Mouse (Mus musculus) lung, postnatal 4 days (tissue): ENCODE results near the gene Olfr1358.
"Not testable (repeated sequence)": the region's sequence is repeated elsewhere in the genome, so short reads cannot be mapped to it uniquely, and the experiment has no call there.

ENCODE experiments used
- DNase-seq, 2 experiments: peaks; one replicate each; pipeline ENCODE4 v3.0.0; 2021

Olfr1358 gene

GRCm38 (mm10) chr10:78517128-78517527 is at the start of gene Olfr1358:
Gene Olfr1358, plus strand, starts transcription at chr10:78517428.
- no peak for DNase-seq

GRCm38 (mm10) chr10:78467761-78468310 is 49.4 kb upstream of the Olfr1358 start:
- no peak for DNase-seq

- DNase-seq: no peak
These were observed 46.5 kb upstream of the Olfr1358 start for GRCm38 (mm10) chr10:78470582-78471313.

- DNase-seq: no peak
These were observed 45.2 kb upstream of the Olfr1358 start for GRCm38 (mm10) chr10:78472046-78472445.

- no peak for DNase-seq
These were observed 43.8 kb upstream of the Olfr1358 start for GRCm38 (mm10) chr10:78473434-78473833.

GRCm38 (mm10) chr10:78474759-78475158 is 42.5 kb upstream of the Olfr1358 start:
- no peak for DNase-seq

- DNase-seq: no peak
These were observed 40.4 kb upstream of the Olfr1358 start for GRCm38 (mm10) chr10:78476821-78477220.

- DNase-seq: no peak
These were observed 36.0 kb upstream of the Olfr1358 start for GRCm38 (mm10) chr10:78480954-78481927.

GRCm38 (mm10) chr10:78481928-78482499 is 35.2 kb upstream of the Olfr1358 start:
- peak; percentile 59 to 66 for DNase-seq

- DNase-seq: not testable (repeated sequence)
These were observed 31.9 kb upstream of the Olfr1358 start for GRCm38 (mm10) chr10:78485369-78485768.

- no peak for DNase-seq
These were observed 30.4 kb upstream of the Olfr1358 start for GRCm38 (mm10) chr10:78486871-78487270.

GRCm38 (mm10) chr10:78487431-78488086 is 29.7 kb upstream of the Olfr1358 start:
- DNase-seq: peak; percentile 80 to 87

- no peak for DNase-seq
These were observed 14.1 kb upstream of the Olfr1358 start for GRCm38 (mm10) chr10:78502986-78503733.

- DNase-seq: no peak
These were observed 2.6 kb downstream of the Olfr1358 start for GRCm38 (mm10) chr10:78519792-78520191.

- no peak for DNase-seq
These were observed 3.2 kb downstream of the Olfr1358 start for GRCm38 (mm10) chr10:78520260-78521005.

- not testable (repeated sequence) for DNase-seq
These were observed 7.8 kb downstream of the Olfr1358 start for GRCm38 (mm10) chr10:78525071-78525470.

GRCm38 (mm10) chr10:78525511-78525910 is 8.3 kb downstream of the Olfr1358 start:
- DNase-seq: no peak

GRCm38 (mm10) chr10:78540943-78541342 is 23.7 kb downstream of the Olfr1358 start:
- DNase-seq: peak in 1 of 2 experiments; percentile 41

GRCm38 (mm10) chr10:78565070-78565469 is 47.8 kb downstream of the Olfr1358 start:
- no peak for DNase-seq

GRCm38 (mm10) chr10:78569191-78569590 is 52.0 kb downstream of the Olfr1358 start:
- no peak for DNase-seq

GRCm38 (mm10) chr10:78569686-78570085 is 52.5 kb downstream of the Olfr1358 start:
- no peak for DNase-seq
